Mouse (Mus musculus) lung, adult 2 months (tissue): Measurements from ENCODE around the gene Gm9999.

Experiments
- CTCF ChIP-seq: fragments of 200-500 bp; IDR thresholded peaks from 2 replicates; pipeline ENCODE4 v1.5.1; 2011; ENCODE audit warnings: mild to moderate bottlenecking, low read length, control low read depth; ENCODE audit not compliant: insufficient read depth
- POLR2A ChIP-seq: fragments of 200-500 bp; IDR thresholded peaks from 2 replicates; pipeline ENCODE4 v1.6.1; 2011; ENCODE audit warnings: low read depth, mild to moderate bottlenecking, control low read depth, low read length, borderline replicate concordance; ENCODE audit errors: extremely low read depth

DNA sequence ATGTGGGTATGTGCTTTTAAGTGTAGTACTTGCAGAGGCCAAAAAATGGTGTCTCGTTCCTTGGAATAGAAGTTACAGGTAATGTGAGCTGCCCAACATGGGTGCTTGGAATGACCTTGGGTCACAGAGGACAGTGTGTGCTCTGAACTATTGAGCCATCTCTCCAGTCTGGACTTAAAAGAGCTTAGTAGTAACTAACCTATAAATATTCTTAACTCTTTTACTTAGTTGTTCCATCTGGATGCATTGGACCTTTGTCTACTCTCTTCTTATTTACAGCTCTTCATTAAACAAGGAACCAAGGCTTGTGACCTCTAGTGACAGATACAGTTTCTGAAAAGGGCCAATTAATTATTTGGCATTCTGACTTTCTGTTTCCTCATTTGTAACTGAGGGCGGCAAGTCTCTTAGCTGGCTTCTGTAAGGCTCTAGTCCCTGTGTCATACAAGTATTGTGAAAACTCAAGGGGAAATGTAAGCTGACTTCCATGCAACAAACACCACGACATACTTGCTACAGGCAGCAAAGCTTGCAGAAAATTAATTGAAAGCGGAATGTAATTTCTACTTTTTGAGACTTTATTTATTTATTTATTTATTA is 51.5 kb downstream of the Gm9999 start:
- TF ChIP-seq CTCF (no peak), POLR2A (no peak)
